Mouse (Mus musculus) midbrain, embryonic 12.5 days (tissue): Measurements from ENCODE around the gene Fpr1. TPM values are rescaled to one million over a fixed set of nuclear protein-coding genes. Genes with fewer than 3 reads are reported as not detected.
A peak's percentile ranks its signal among the peaks of the same experiment; 100 is the strongest.

Source experiments
- ATAC-seq: fragments of 200-750 bp; cut with Nextera tagmentation; 2 replicates; pipeline ENCODE4 v1.8.0; 2017; ENCODE audit warnings: low read depth, moderate TSS enrichment, moderate library complexity; ENCODE audit not compliant: low FRiP score
- H3K27ac ChIP-seq: fragments of 300-500 bp; sonication (generic); replicated peaks from 2 replicates; pipeline ENCODE4 v1.5.1; 2016; ENCODE audit warnings: mild to moderate bottlenecking
- H3K27me3 ChIP-seq: fragments of 300-500 bp; sonication (generic); 2 replicates; pipeline ENCODE4 v1.6.1; 2016; ENCODE audit warnings: mild to moderate bottlenecking
- H3K36me3 ChIP-seq: fragments of 300-500 bp; sonication (generic); 2 replicates; pipeline ENCODE4 v1.6.1; 2016
- H3K4me1 ChIP-seq: fragments of 300-500 bp; sonication (generic); 2 replicates; pipeline ENCODE4 v1.6.1; 2016
- H3K4me2 ChIP-seq: fragments of 300-500 bp; sonication (generic); replicated peaks from 2 replicates; pipeline ENCODE4 v1.6.1; 2016; ENCODE audit warnings: mild to moderate bottlenecking, moderate library complexity
- H3K4me3 ChIP-seq: fragments of 300-500 bp; sonication (generic); 2 replicates; pipeline ENCODE4 v1.5.1; 2016; ENCODE audit warnings: mild to moderate bottlenecking
- H3K9ac ChIP-seq: fragments of 300-500 bp; sonication (generic); replicated peaks from 2 replicates; pipeline ENCODE4 v1.6.1; 2016; ENCODE audit warnings: mild to moderate bottlenecking, moderate library complexity
- H3K9me3 ChIP-seq: fragments of 300-500 bp; sonication (generic); 2 replicates; pipeline ENCODE4 v1.6.1; 2016; ENCODE audit warnings: mild to moderate bottlenecking
- WGBS: fragments of 180-500 bp; shearing (Covaris S2); methylation state at CpG from one replicate; pipeline ENCODE4 v1.1.7; 2016; 5-methylcytosine and 5-hydroxymethylcytosine counted together
- polyA plus RNA-seq: library from polyadenylated mRNA; unstranded; fragments of >200 nt; fragmentation: Nextera tagmentation; extraction: Ambion mirVana; gene quantifications from 2 replicates; pipeline ENCODE4 v1.2.1, GENCODE M21; 2016

Gene Fpr1
- polyA plus RNA-seq, 1 experiment from 2014 or later, result not detected

GRCm38 (mm10) chr17:17871697-17872096 lies 12.0 kb downstream of the Fpr1 start:
- no peak overlapping the region for H3K27ac ChIP-seq
- H3K9me3 ChIP-seq, result peaks cover 4% of the 10 kb centered on the region
- WGBS, result 90% methylated on average over 2 of the region's 2 CpGs
- no peaks in the 10 kb centered on the region for H3K4me1 ChIP-seq
- no peak overlapping the region for H3K4me2 ChIP-seq
- no peaks in the 10 kb centered on the region for H3K36me3 ChIP-seq
- H3K9ac ChIP-seq, result no peak overlapping the region
- no peaks in the 10 kb centered on the region for H3K27me3 ChIP-seq
- H3K4me3 ChIP-seq, result no peak overlapping the region
- no peak for ATAC-seq

- 84% methylated on average over 2 of the region's 2 CpGs for WGBS
- no peaks in the 10 kb centered on the region for H3K36me3 ChIP-seq
- H3K4me3 ChIP-seq, result no peak overlapping the region
- H3K9me3 ChIP-seq, result peaks cover 4% of the 10 kb centered on the region
- no peaks in the 10 kb centered on the region for H3K4me1 ChIP-seq
- no peak overlapping the region for H3K27ac ChIP-seq
- no peak overlapping the region for H3K9ac ChIP-seq
- ATAC-seq, result no peak
- no peak overlapping the region for H3K4me2 ChIP-seq
- no peaks in the 10 kb centered on the region for H3K27me3 ChIP-seq
Observed at GRCm38 (mm10) chr17:17870892-17871550, 12.7 kb downstream of the Fpr1 start.

- no peak overlapping the region for H3K4me2 ChIP-seq
- H3K27me3 ChIP-seq, result no peaks in the 10 kb centered on the region
- H3K9ac ChIP-seq, result no peak overlapping the region
- no peaks in the 10 kb centered on the region for H3K36me3 ChIP-seq
- 90% methylated on average over 11 of the region's 11 CpGs for WGBS
- H3K27ac ChIP-seq, result no peak overlapping the region
- no peak overlapping the region for H3K4me3 ChIP-seq
- ATAC-seq, result no peak
- no peaks in the 10 kb centered on the region for H3K4me1 ChIP-seq
- H3K9me3 ChIP-seq, result no peaks in the 10 kb centered on the region
Observed at GRCm38 (mm10) chr17:17866801-17867469, 16.8 kb downstream of the Fpr1 start.

- WGBS, result 57% methylated on average over 2 of the region's 2 CpGs
Observed at GRCm38 (mm10) chr17:17865168-17865567, 18.6 kb downstream of the Fpr1 start.

GRCm38 (mm10) chr17:17862360-17862759 lies 21.4 kb downstream of the Fpr1 start:
- Histone ChIP-seq H3K9me3 (no peaks in the 10 kb centered on the region), H3K4me2 (no peak overlapping the region), H3K36me3 (no peaks in the 10 kb centered on the region), H3K27ac (no peak overlapping the region), H3K4me3 (no peak overlapping the region), H3K27me3 (no peaks in the 10 kb centered on the region), H3K9ac (no peak overlapping the region), H3K4me1 (no peaks in the 10 kb centered on the region)
- ATAC-seq, result no peak
- 74% methylated on average over 1 of the region's 1 CpGs for WGBS

More at GRCm38 (mm10) chr17:17865168-17865567, 18.6 kb downstream of the Fpr1 start:
- no peaks in the 10 kb centered on the region for H3K27me3 ChIP-seq
- no peaks in the 10 kb centered on the region for H3K9me3 ChIP-seq
- no peak overlapping the region for H3K27ac ChIP-seq
- no peak for ATAC-seq
- H3K4me3 ChIP-seq, result no peak overlapping the region
- no peak overlapping the region for H3K9ac ChIP-seq
- H3K4me2 ChIP-seq, result no peak overlapping the region
- no peaks in the 10 kb centered on the region for H3K4me1 ChIP-seq
- no peaks in the 10 kb centered on the region for H3K36me3 ChIP-seq

GRCm38 (mm10) chr17:17860110-17860509 lies 23.6 kb downstream of the Fpr1 start:
- no peak overlapping the region for H3K27ac ChIP-seq
- H3K36me3 ChIP-seq, result no peaks in the 10 kb centered on the region
- no peaks in the 10 kb centered on the region for H3K4me1 ChIP-seq
- ATAC-seq, result no peak
- no peaks in the 10 kb centered on the region for H3K27me3 ChIP-seq
- no peaks in the 10 kb centered on the region for H3K9me3 ChIP-seq
- H3K4me2 ChIP-seq, result no peak overlapping the region
- no peak overlapping the region for H3K4me3 ChIP-seq
- WGBS, result 86% methylated on average over 3 of the region's 3 CpGs
- H3K9ac ChIP-seq, result no peak overlapping the region

- H3K27me3 ChIP-seq, result no peaks in the 10 kb centered on the region
- no peak overlapping the region for H3K27ac ChIP-seq
- 100% methylated on average over 1 of the region's 1 CpGs for WGBS
- H3K4me1 ChIP-seq, result no peaks in the 10 kb centered on the region
- no peaks in the 10 kb centered on the region for H3K36me3 ChIP-seq
- H3K4me3 ChIP-seq, result no peak overlapping the region
- H3K9ac ChIP-seq, result no peak overlapping the region
- no peaks in the 10 kb centered on the region for H3K9me3 ChIP-seq
- no peak for ATAC-seq
- H3K4me2 ChIP-seq, result no peak overlapping the region
Observed at GRCm38 (mm10) chr17:17857446-17857845, 26.3 kb downstream of the Fpr1 start.

- Histone ChIP-seq H3K27ac (no peak overlapping the region), H3K27me3 (no peaks in the 10 kb centered on the region), H3K36me3 (no peaks in the 10 kb centered on the region), H3K9ac (no peak overlapping the region), H3K9me3 (no peaks in the 10 kb centered on the region), H3K4me3 (no peak overlapping the region), H3K4me1 (no peaks in the 10 kb centered on the region), H3K4me2 (no peak overlapping the region)
- WGBS, result 79% methylated on average over 1 of the region's 1 CpGs
- no peak for ATAC-seq
Observed at GRCm38 (mm10) chr17:17856612-17857011, 27.1 kb downstream of the Fpr1 start.

- Histone ChIP-seq H3K36me3 (no peaks in the 10 kb centered on the region), H3K4me3 (no peak within 1 kb of the TSS), H3K4me1 (no peaks in the 10 kb centered on the region; the same call in 1 of the 2 replicates), H3K9me3 (no peaks in the 10 kb centered on the region), H3K27ac (no peak within 1 kb of the TSS), H3K4me2 (no peak within 1 kb of the TSS), H3K9ac (no peak within 1 kb of the TSS), H3K27me3 (peaks cover 2% of the 10 kb centered on the region)
- 63% methylated on average over 7 of the region's 8 CpGs for WGBS
- no peak for ATAC-seq
Observed at GRCm38 (mm10) chr17:17855064-17855838, 28.5 kb downstream of the Fpr1 start, which contains the start of gene Has1. Gene Has1, minus strand, starts transcription at chr17:17855205.

- H3K9ac ChIP-seq, result no peak overlapping the region
- H3K4me3 ChIP-seq, result no peak overlapping the region
- no peaks in the 10 kb centered on the region for H3K9me3 ChIP-seq
- H3K36me3 ChIP-seq, result no peaks in the 10 kb centered on the region
- peaks cover 16% of the 10 kb centered on the region for H3K27me3 ChIP-seq
- H3K4me2 ChIP-seq, result peak overlapping the region; percentile 30
- no peaks in the 10 kb centered on the region; the same call in 1 of the 2 replicates for H3K4me1 ChIP-seq
- H3K27ac ChIP-seq, result no peak overlapping the region
- 19% methylated on average over 55 of the region's 55 CpGs for WGBS
- peak; percentile 44 for ATAC-seq
Observed at GRCm38 (mm10) chr17:17849906-17850712, 33.6 kb downstream of the Fpr1 start.

- H3K9ac ChIP-seq, result no peak overlapping the region
- H3K27me3 ChIP-seq, result peaks cover 16% of the 10 kb centered on the region
- WGBS, result 87% methylated on average over 2 of the region's 2 CpGs
- H3K4me1 ChIP-seq, result no peaks in the 10 kb centered on the region; the same call in 1 of the 2 replicates
- H3K4me2 ChIP-seq, result no peak overlapping the region
- H3K27ac ChIP-seq, result no peak overlapping the region
- no peak for ATAC-seq
- no peak overlapping the region for H3K4me3 ChIP-seq
- H3K9me3 ChIP-seq, result no peaks in the 10 kb centered on the region
- H3K36me3 ChIP-seq, result no peaks in the 10 kb centered on the region
Observed at GRCm38 (mm10) chr17:17848988-17849387, 34.8 kb downstream of the Fpr1 start.
